Mouse (Mus musculus) retina, postnatal 1 day (tissue): ENCODE measurements around the gene Irf6.
A peak's percentile ranks its signal among the peaks of the same experiment; 100 is the strongest.

ENCODE experiments used
- DNase-seq: peaks from one replicate; pipeline ENCODE4 v3.0.0-alpha.2; 2012

The Irf6 gene

GRCm38 (mm10) chr1:193203821-193204220 lies 50.9 kb downstream of the Irf6 start:
- peak; percentile 30 for DNase-seq

- no peak for DNase-seq
These were observed 52.5 kb downstream of the Irf6 start for GRCm38 (mm10) chr1:193205431-193205830.

- no peak for DNase-seq
These were observed 54.6 kb downstream of the Irf6 start, which contains the start of gene Lamb3 for GRCm38 (mm10) chr1:193207503-193207902. Lamb3 (plus strand) TSS chr1:193207699.

- DNase-seq: peak; percentile 24
These were observed 55.3 kb downstream of the Irf6 start for GRCm38 (mm10) chr1:193208178-193208577.

GRCm38 (mm10) chr1:193211371-193211770 lies 58.5 kb downstream of the Irf6 start:
- no peak for DNase-seq

GRCm38 (mm10) chr1:193214053-193214452 lies 61.1 kb downstream of the Irf6 start:
- no peak for DNase-seq

- no peak for DNase-seq
These were observed 63.1 kb downstream of the Irf6 start for GRCm38 (mm10) chr1:193216000-193216399.

- DNase-seq: no peak
These were observed 67.5 kb downstream of the Irf6 start for GRCm38 (mm10) chr1:193220408-193220807.
